ENCODE assay signal across 13 mouse cellular contexts in genomic region chr6:54902547-54902946, GRCm38 (mm10).
"Had no signal": no experiment of that assay in that cellular context is flagged by ENCODE, and none has a peak within 500 bp of the region (broad histone marks: within the 10 kb centered on the region; RNA-seq: fewer than 3 reads in every experiment).

No protein-coding gene starts in this region.

- H3K4me3 ChIP-seq: layer of hippocampus, adult 2 months; limb, embryonic 15.5 days; liver, embryonic 12.5 days; midbrain, embryonic 15.5 days; neural tube, embryonic 15.5 days; stomach, embryonic 15.5 days had no signal

- H3K27ac ChIP-seq: layer of hippocampus, adult 2 months; liver, embryonic 12.5 days; midbrain, embryonic 15.5 days; neural tube, embryonic 15.5 days had no signal

- DNase-seq: kidney, postnatal 10 days; kidney, postnatal 4 days; lung, embryonic 14.5 days; lung, postnatal 10 days; lung, postnatal 4 days; thymus, adult 2 months; thymus, postnatal 4 days had no signal

- ATAC-seq: liver, embryonic 12.5 days; midbrain, embryonic 15.5 days had no signal
